Mouse (Mus musculus) heart, postnatal 0 days (tissue): Measurements from ENCODE around the gene Scgb1b24. TPM values are rescaled to one million over a fixed set of nuclear protein-coding genes. Genes with fewer than 3 reads are reported as not detected.

Source experiments
- ATAC-seq: fragments of 200-750 bp; cut with Nextera tagmentation; 2 replicates; pipeline ENCODE4 v1.8.0; 2017; ENCODE audit warnings: low read depth, moderate number of reproducible peaks, moderate library complexity; ENCODE audit not compliant: insufficient read depth
- DNase-seq: peaks from one replicate; pipeline ENCODE4 v3.0.0-alpha.2; 2016; ENCODE audit warnings: low spot score
- H3K27ac ChIP-seq: fragments of 300-500 bp; sonication (generic); 2 replicates; pipeline ENCODE4 v1.5.1; 2014; ENCODE audit warnings: low read depth, mild to moderate bottlenecking
- H3K27me3 ChIP-seq: fragments of 300-500 bp; sonication (generic); 2 replicates; pipeline ENCODE4 v1.6.1; 2014; ENCODE audit warnings: low read length, mixed read lengths; ENCODE audit not compliant: control insufficient read depth, insufficient read depth
- H3K36me3 ChIP-seq: fragments of 300-500 bp; sonication (generic); replicated peaks from 2 replicates; pipeline ENCODE4 v1.6.1; 2014; ENCODE audit warnings: low read length, mixed read lengths; ENCODE audit not compliant: control insufficient read depth, insufficient read depth
- H3K4me1 ChIP-seq: fragments of 300-500 bp; sonication (generic); 2 replicates; pipeline ENCODE4 v1.6.1; 2014; ENCODE audit warnings: antibody characterized with exemption; ENCODE audit not compliant: control insufficient read depth, insufficient read depth
- H3K4me2 ChIP-seq: fragments of 300-500 bp; sonication (generic); 2 replicates; pipeline ENCODE4 v1.6.1; 2014; ENCODE audit warnings: low read depth, mild to moderate bottlenecking, low read length, moderate library complexity
- H3K4me3 ChIP-seq: fragments of 300-500 bp; sonication (generic); 2 replicates; pipeline ENCODE4 v1.5.1; 2014; ENCODE audit warnings: low read depth, low read length
- H3K9ac ChIP-seq: fragments of 300-500 bp; sonication (generic); replicated peaks from 2 replicates; pipeline ENCODE4 v1.6.1; 2014; ENCODE audit warnings: low read depth, low read length, mixed read lengths
- H3K9me3 ChIP-seq: fragments of 300-500 bp; sonication (generic); replicated peaks from 2 replicates; pipeline ENCODE4 v1.6.1; 2016; ENCODE audit warnings: low read length; ENCODE audit not compliant: control insufficient read depth
- CTCF ChIP-seq: IDR thresholded peaks from 2 replicates; pipeline ENCODE4 v1.5.1; 2016; ENCODE audit warnings: antibody characterized with exemption, control low read depth, low read depth
- EP300 ChIP-seq: IDR thresholded peaks from 2 replicates; pipeline ENCODE4 v1.6.1; 2016; ENCODE audit warnings: antibody characterized with exemption, low read depth
- WGBS: fragments of 180-500 bp; shearing (Covaris S2); extraction: QIAGEN DNeasy Blood & Tissue Kit; methylation state at CpG from one replicate; pipeline ENCODE4 v1.1.7; 2014; 5-methylcytosine and 5-hydroxymethylcytosine counted together
- polyA plus RNA-seq: library from polyadenylated mRNA; unstranded; fragments of >200 nt; fragmentation: Nextera tagmentation; extraction: Ambion mirVana; gene quantifications from 2 replicates; pipeline ENCODE4 v1.2.1, GENCODE M21; 2015
- total RNA-seq: library from RNA; depleted of rRNA; stranded (reverse); fragments of >200 nt; gene quantifications from 2 replicates; pipeline ENCODE4 v1.2.3, GENCODE M21; 2014; ENCODE audit warnings: low replicate concordance; rRNA removed

The Scgb1b24 gene
- total RNA-seq (not detected in 2 replicates), polyA plus RNA-seq (not detected in 2 replicates)

- Histone ChIP-seq H3K4me1 (no peaks in the 10 kb centered on the region), H3K9ac (no peak within 1 kb of the TSS), H3K4me3 (no peak within 1 kb of the TSS), H3K9me3 (peaks cover 27% of the 10 kb centered on the region), H3K27ac (no peak within 1 kb of the TSS), H3K4me2 (no peak within 1 kb of the TSS), H3K36me3 (no peaks in the 10 kb centered on the region), H3K27me3 (no peaks in the 10 kb centered on the region)
- DNase-seq (no peak), ATAC-seq (no peak)
- TF ChIP-seq EP300 (no peak), CTCF (no peak)
- WGBS, result 60% methylated on average over 3 of the region's 3 CpGs
Observed at GRCm38 (mm10) chr7:33743499-33743898, at the start of gene Scgb1b24. Scgb1b24 (plus strand) TSS chr7:33743799.

DNA sequence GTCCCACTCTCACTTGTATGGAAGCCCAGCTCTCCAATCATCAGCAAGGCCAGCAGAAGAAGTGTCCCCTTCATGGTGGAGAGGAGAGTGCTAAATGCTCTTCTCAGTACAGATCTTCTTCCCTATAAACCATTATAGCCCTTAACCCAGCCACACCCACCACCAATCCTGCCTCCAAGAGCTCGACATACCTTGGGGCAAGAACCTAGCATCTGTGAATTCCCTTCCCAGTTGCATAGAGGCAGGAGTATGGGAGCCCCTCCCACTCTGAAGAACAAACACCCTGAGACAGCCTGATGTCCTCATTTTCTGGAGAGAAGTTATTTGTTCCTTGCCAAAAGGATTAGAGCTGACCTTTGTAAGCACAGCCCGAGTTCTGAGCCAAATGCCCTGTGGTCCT lies 4.4 kb upstream of the Scgb1b24 start, which contains the start of gene Scgb2b24:
Gene Scgb2b24 (minus strand): TSS at position 101 of the 400 bp plus-strand sequence.
- Histone ChIP-seq H3K9me3 (peaks cover 34% of the 10 kb centered on the region), H3K27ac (no peak within 1 kb of the TSS), H3K4me3 (no peak within 1 kb of the TSS), H3K36me3 (no peaks in the 10 kb centered on the region), H3K27me3 (no peaks in the 10 kb centered on the region), H3K4me1 (no peaks in the 10 kb centered on the region), H3K9ac (no peak within 1 kb of the TSS), H3K4me2 (no peak within 1 kb of the TSS)
- no peak for DNase-seq
- WGBS, result 59% methylated on average over 2 of the region's 2 CpGs
- no peak for ATAC-seq
- TF ChIP-seq CTCF (no peak), EP300 (no peak)

Other genes with a start within 250 kb of the Scgb1b24 start
- not detected in 2 replicates for gene Scgb2b21, start 223.3 kb upstream of the Scgb1b24 start, total RNA-seq
- gene Scgb2b21, start 223.3 kb upstream of the Scgb1b24 start, polyA plus RNA-seq, result not detected in 2 replicates
- not detected in 2 replicates for gene Scgb2b24, start 4.5 kb upstream of the Scgb1b24 start, total RNA-seq
- not detected in 2 replicates for gene Scgb2b24, start 4.5 kb upstream of the Scgb1b24 start, polyA plus RNA-seq
- not detected in 2 replicates for gene Scgb2b26, start 201.2 kb downstream of the Scgb1b24 start, total RNA-seq
- not detected in 2 replicates for gene Scgb2b26, start 201.2 kb downstream of the Scgb1b24 start, polyA plus RNA-seq